Mouse (Mus musculus) CH12.LX (cell line): ENCODE measurements around the gene Sart3. TPM values are rescaled to one million over a fixed set of nuclear protein-coding genes. Genes with fewer than 3 reads are reported as not detected.

Experiments
- DNase-seq: peaks from one replicate; pipeline ENCODE4 v3.0.0-alpha.2; 2013; ENCODE audit errors: extremely low read depth
- H3K27ac ChIP-seq: 2 replicates; pipeline ENCODE4 v1.5.1; 2012; ENCODE audit warnings: low read depth, mild to moderate bottlenecking, control low read depth, moderate library complexity; ENCODE audit not compliant: insufficient read depth
- H3K27me3 ChIP-seq: replicated peaks from 2 replicates; pipeline ENCODE3; 2012; ENCODE audit warnings: inconsistent platforms
- H3K36me3 ChIP-seq, 2 experiments: replicated peaks in 1 of 2; 2 replicates each; pipeline versions ENCODE3 to v1.6.1; 2012; ENCODE audit warnings: inconsistent platforms in 1 of 2, low read length in 1 of 2, mild to moderate bottlenecking in 1 of 2, mixed read lengths in 1 of 2, moderate library complexity in 1 of 2; ENCODE audit not compliant: control insufficient read depth in 1 of 2, insufficient read depth in 1 of 2
- H3K4me1 ChIP-seq, 2 experiments: 2 replicates each; pipeline ENCODE4 v1.6.1; 2012; ENCODE audit warnings: inconsistent platforms in 1 of 2, moderate library complexity in 1 of 2; ENCODE audit not compliant: insufficient read depth in 2 of 2, control insufficient read depth in 1 of 2
- H3K4me2 ChIP-seq: 2 replicates; pipeline ENCODE4 v1.6.1; 2012; ENCODE audit warnings: low read depth, mild to moderate bottlenecking, control low read depth; ENCODE audit not compliant: poor library complexity, insufficient read depth, severe bottlenecking
- H3K4me3 ChIP-seq, 3 experiments: fragments of 150-350 bp in 1 of 3; sonication (generic) in 1 of 3; replicated peaks in 1 of 3; 2 replicates each; pipeline versions ENCODE3 to v1.5.1; 2011 to 2012; ENCODE audit warnings: low read depth in 2 of 3, low read length in 2 of 3, mild to moderate bottlenecking in 2 of 3, moderate library complexity in 2 of 3, control low read depth in 1 of 3, improper control_type of control experiment in 1 of 3, inconsistent platforms in 1 of 3, mixed read lengths in 1 of 3; ENCODE audit not compliant: poor library complexity in 1 of 3
- H3K79me2 ChIP-seq: replicated peaks from 2 replicates; pipeline ENCODE4 v1.6.1; 2012; ENCODE audit warnings: mild to moderate bottlenecking, moderate library complexity; ENCODE audit not compliant: control insufficient read depth, poor library complexity, insufficient read depth, severe bottlenecking; ENCODE audit errors: extremely low read depth
- H3K9ac ChIP-seq: 2 replicates; pipeline ENCODE4 v1.6.1; 2012; ENCODE audit warnings: low read depth, mild to moderate bottlenecking, control low read depth, moderate library complexity; ENCODE audit not compliant: insufficient read depth
- H3K9me3 ChIP-seq: replicated peaks from 2 replicates; pipeline ENCODE3; 2012; ENCODE audit warnings: low read length, inconsistent platforms, mixed read lengths
- BHLHE40 ChIP-seq: IDR thresholded peaks from 2 replicates; pipeline ENCODE4 v1.6.1; 2011; ENCODE audit warnings: mild to moderate bottlenecking, low read depth, low read length, improper control_type of control experiment
- CHD2 ChIP-seq: IDR thresholded peaks from 2 replicates; pipeline ENCODE4 v1.6.1; 2011; ENCODE audit warnings: low read length, improper control_type of control experiment
- CTCF ChIP-seq, 2 experiments: IDR thresholded peaks in 1 of 2; conservative IDR thresholded peaks in 1 of 2; 2 replicates each; pipeline ENCODE4 v1.5.1; 2011 to 2012; ENCODE audit warnings: low read depth in 2 of 2, low read length in 2 of 2, improper control_type of control experiment in 1 of 2, inconsistent platforms in 1 of 2, mild to moderate bottlenecking in 1 of 2, moderate library complexity in 1 of 2
- E2F4 ChIP-seq: IDR thresholded peaks from 2 replicates; pipeline ENCODE4 v1.6.1; 2011; ENCODE audit warnings: low read depth, low read length, improper control_type of control experiment; ENCODE audit not compliant: insufficient replicate concordance
- EP300 ChIP-seq: IDR thresholded peaks from 2 replicates; pipeline ENCODE4 v1.6.1; 2011; ENCODE audit warnings: low read length, improper control_type of control experiment
- HCFC1 ChIP-seq: IDR thresholded peaks from 2 replicates; pipeline ENCODE4 v1.6.1; 2012; ENCODE audit warnings: low read depth, mild to moderate bottlenecking, inconsistent platforms, low read length, improper control_type of control experiment
- IRF4 ChIP-seq: IDR thresholded peaks from 2 replicates; pipeline ENCODE4 v1.6.1; 2014; ENCODE audit warnings: low read depth, mild to moderate bottlenecking, inconsistent platforms, low read length, improper control_type of control experiment
- JUN ChIP-seq: IDR thresholded peaks from 2 replicates; pipeline ENCODE4 v1.6.1; 2011; ENCODE audit warnings: low read depth, mild to moderate bottlenecking, low read length, improper control_type of control experiment, moderate library complexity; ENCODE audit not compliant: insufficient read depth
- JUND ChIP-seq: conservative IDR thresholded peaks from 2 replicates; pipeline ENCODE4 v1.6.1; 2011; ENCODE audit warnings: low read depth, low read length, improper control_type of control experiment
- KAT2A ChIP-seq: IDR thresholded peaks from 2 replicates; pipeline ENCODE4 v1.6.1; 2012; ENCODE audit warnings: low read length, improper control_type of control experiment, inconsistent platforms; ENCODE audit not compliant: insufficient replicate concordance
- MAX ChIP-seq: IDR thresholded peaks from 2 replicates; pipeline ENCODE4 v1.6.1; 2011; ENCODE audit warnings: low read length, improper control_type of control experiment
- MEF2A ChIP-seq: IDR thresholded peaks from 2 replicates; pipeline ENCODE4 v1.6.1; 2014; ENCODE audit warnings: low read depth, mild to moderate bottlenecking, inconsistent platforms, low read length, improper control_type of control experiment, borderline replicate concordance
- MXI1 ChIP-seq: IDR thresholded peaks from 2 replicates; pipeline ENCODE4 v1.6.1; 2011; ENCODE audit warnings: mild to moderate bottlenecking, low read depth, low read length, improper control_type of control experiment
- MYC ChIP-seq: IDR thresholded peaks from 2 replicates; pipeline ENCODE4 v1.6.1; 2011; ENCODE audit warnings: low read depth, mild to moderate bottlenecking, improper control_type of control experiment, low read length
- PAX5 ChIP-seq: IDR thresholded peaks from 2 replicates; pipeline ENCODE4 v1.6.1; 2012; ENCODE audit warnings: low read length, inconsistent platforms, mixed read lengths
- POLR2A ChIP-seq: IDR thresholded peaks from 2 replicates; pipeline ENCODE4 v1.6.1; 2011; ENCODE audit warnings: low read depth, mild to moderate bottlenecking, improper control_type of control experiment, low read length
- RAD21 ChIP-seq: IDR thresholded peaks from 2 replicates; pipeline ENCODE4 v1.6.1; 2011; ENCODE audit warnings: low read depth, mild to moderate bottlenecking, low read length, improper control_type of control experiment, moderate library complexity
- SIN3A ChIP-seq: IDR thresholded peaks from 2 replicates; pipeline ENCODE4 v1.6.1; 2012; ENCODE audit warnings: low read length, improper control_type of control experiment, inconsistent platforms
- TCF12 ChIP-seq: IDR thresholded peaks from 2 replicates; pipeline ENCODE4 v1.6.1; 2014; ENCODE audit warnings: low read depth, mild to moderate bottlenecking, inconsistent platforms, low read length, improper control_type of control experiment
- USF1 ChIP-seq: IDR thresholded peaks from 2 replicates; pipeline ENCODE4 v1.6.1; 2014; ENCODE audit warnings: low read depth, mild to moderate bottlenecking, inconsistent platforms, low read length, improper control_type of control experiment
- ZKSCAN1 ChIP-seq: IDR thresholded peaks from 2 replicates; pipeline ENCODE4 v1.6.1; 2012; ENCODE audit warnings: low read depth, inconsistent platforms, low read length, improper control_type of control experiment, borderline replicate concordance
- ZMIZ1 ChIP-seq: IDR thresholded peaks from 2 replicates; pipeline ENCODE4 v1.6.1; 2012; ENCODE audit warnings: low read depth, mild to moderate bottlenecking, inconsistent platforms, low read length, improper control_type of control experiment
- ZNF384 ChIP-seq: IDR thresholded peaks from 2 replicates; pipeline ENCODE4 v1.6.1; 2012; ENCODE audit warnings: low read depth, low read length, improper control_type of control experiment, inconsistent platforms
- dilution Hi-C: fragments of 300-500 bp; cut with MboI; formaldehyde crosslinking; loops from 2 replicates; pipeline ENCODE4 v1.14.3; 2020; ENCODE audit warnings: low sequenced_read_pairs; ENCODE audit not compliant: extremely low pct_unique_long_range_greater_than_20kb, extremely low pct_ligation_motif_present
- in situ Hi-C: fragments of 300-500 bp; cut with MboI; formaldehyde crosslinking; loops from 3 replicates; pipeline ENCODE4 v1.14.3; 2019; ENCODE audit warnings: low sequenced_read_pairs, low pct_ligation_motif_present, low pct_unique_long_range_greater_than_20kb, mixed read lengths
- polyA plus RNA-seq: library from polyadenylated mRNA; unstranded; fragments of >175 nt; gene quantifications from 2 replicates; pipeline ENCODE4 v1.2.1, GENCODE M21; 2012; ENCODE audit warnings: low read depth; ENCODE audit not compliant: insufficient read length
- total RNA-seq, 2 experiments: library from RNA; depleted of rRNA; stranded (reverse); fragments of 300-350 nt in 1 of 2; fragments of >200 nt in 1 of 2; gene quantifications; 2 replicates each; pipeline ENCODE4 v1.2.3; 2012 to 2014

Sart3 gene
- total and polyA plus RNA-seq, 3 experiments: 28.8 to 104 (median 67.0) TPM

GRCm38 (mm10) chr5:113736522-113737164 is 35.7 kb downstream of the Sart3 start:
- Histone ChIP-seq H3K27ac (no peak overlapping the region), H3K4me2 (peak overlapping the region; percentile 83), H3K4me1 (peaks cover 10 to 21% of the 10 kb centered on the region in 2 experiments), H3K36me3 (peaks cover 41 to 49% of the 10 kb centered on the region in 2 experiments), H3K79me2 (no peaks in the 10 kb centered on the region), H3K27me3 (peaks cover 6% of the 10 kb centered on the region), H3K4me3 (peak overlapping the region; percentile 68 to 90 (median 87)), H3K9me3 (no peaks in the 10 kb centered on the region), H3K9ac (peak overlapping the region; percentile 70)
- dilution Hi-C loops: no loop called here
- in situ Hi-C loops: no loop called here
- DNase-seq: no peak
- TF ChIP-seq CTCF (conservative IDR thresholded peaks at IDR 0.05 in 1 of 2, IDR thresholded peaks at IDR 0.05 in 1 of 2; ENCODE audit: low read depth in 2 of 2, low read length in 2 of 2) (peak in 1 of 2 experiments; percentile 34; a peak in 1 of 4 replicates), MXI1 (no peak)

GRCm38 (mm10) chr5:113736113-113736502 is 36.2 kb downstream of the Sart3 start:
- in situ Hi-C loops (no loop called here), dilution Hi-C loops (no loop called here)
- Histone ChIP-seq H3K4me3 (peak overlapping the region; percentile 68 to 90 (median 87)), H3K9ac (peak overlapping the region; percentile 70), H3K4me1 (peaks cover 10 to 21% of the 10 kb centered on the region in 2 experiments), H3K36me3 (peaks cover 37 to 43% of the 10 kb centered on the region in 2 experiments), H3K27me3 (peaks cover 9% of the 10 kb centered on the region), H3K9me3 (no peaks in the 10 kb centered on the region), H3K27ac (peak overlapping the region; percentile 78), H3K4me2 (peak overlapping the region; percentile 83), H3K79me2 (no peaks in the 10 kb centered on the region)
- no peak for DNase-seq
- TF ChIP-seq POLR2A (no peak), MAX (no peak), ZMIZ1 (peak; percentile 44; the same call in 1 of the 2 replicates), HCFC1 (no peak)

GRCm38 (mm10) chr5:113735345-113736112 is 36.8 kb downstream of the Sart3 start, which contains the start of gene Ficd:
TSS of gene Ficd (plus strand) at chr5:113735803.
- Histone ChIP-seq H3K4me3 (peak within 1 kb of the TSS; percentile 68 to 90 (median 87)), H3K27me3 (peaks cover 15% of the 10 kb centered on the region), H3K79me2 (no peaks in the 10 kb centered on the region), H3K9me3 (no peaks in the 10 kb centered on the region), H3K4me1 (peaks cover 10 to 21% of the 10 kb centered on the region in 2 experiments), H3K27ac (peak within 1 kb of the TSS; percentile 78), H3K36me3 (peaks cover 31 to 37% of the 10 kb centered on the region in 2 experiments), H3K9ac (peak within 1 kb of the TSS; percentile 70), H3K4me2 (peak within 1 kb of the TSS; percentile 83)
- DNase-seq: peak; percentile 98
- in situ Hi-C loops: no loop called here
- dilution Hi-C loops: no loop called here
- no peak for TF ChIP-seq PAX5
- no peak for TF ChIP-seq EP300
- TF ChIP-seq ZMIZ1: peak; percentile 15; the same call in 1 of the 2 replicates
- no peak for TF ChIP-seq JUN
- no peak for TF ChIP-seq USF1
- peak; percentile 66 for TF ChIP-seq BHLHE40
- no peak for TF ChIP-seq MYC
- TF ChIP-seq JUND: no peak
- peak; percentile 84 for TF ChIP-seq SIN3A
- TF ChIP-seq MEF2A: peak; percentile 11; the same call in 1 of the 2 replicates
- TF ChIP-seq CHD2: peak; percentile 88
- TF ChIP-seq IRF4: peak; percentile 35; the same call in 1 of the 2 replicates
- peak; percentile 60; the same call in 1 of the 2 replicates for TF ChIP-seq KAT2A
- no peak for TF ChIP-seq CTCF (conservative IDR thresholded peaks at IDR 0.05 in 1 of 2, IDR thresholded peaks at IDR 0.05 in 1 of 2; ENCODE audit: low read depth in 2 of 2, low read length in 2 of 2)
- TF ChIP-seq RAD21: no peak
- no peak for TF ChIP-seq ZNF384
- no peak for TF ChIP-seq ZKSCAN1
- peak; percentile 79 for TF ChIP-seq HCFC1
- TF ChIP-seq TCF12: peak; percentile 36
- TF ChIP-seq E2F4: no peak
